Mouse (Mus musculus): ENCODE measurements around the gene Taf1b.

Taf1b gene

GRCm38 (mm10) chr12:24555976-24556375, 57.8 kb downstream of the Taf1b start:
- no peak for DNase-seq

GRCm38 (mm10) chr12:24563395-24563960, 65.3 kb downstream of the Taf1b start:
- no peak for DNase-seq

- no peak for DNase-seq
Measured at GRCm38 (mm10) chr12:24565311-24565710, 67.2 kb downstream of the Taf1b start.

GRCm38 (mm10) chr12:24567606-24568005, 69.4 kb downstream of the Taf1b start:
- no peak for DNase-seq

GRCm38 (mm10) chr12:24571523-24572392, 73.6 kb downstream of the Taf1b start, which contains the start of gene Grhl1:
Grhl1 (plus strand) TSS chr12:24572283.
- DNase-seq: peak; percentile 94

GRCm38 (mm10) chr12:24572421-24573274, 74.5 kb downstream of the Taf1b start:
- no peak for DNase-seq

GRCm38 (mm10) chr12:24573275-24573580, 75.1 kb downstream of the Taf1b start:
- DNase-seq: no peak

GRCm38 (mm10) chr12:24574870-24575269, 76.7 kb downstream of the Taf1b start:
- DNase-seq: no peak

GRCm38 (mm10) chr12:24580452-24580851, 82.3 kb downstream of the Taf1b start:
- no peak for DNase-seq

GRCm38 (mm10) chr12:24580996-24581683, 83.0 kb downstream of the Taf1b start:
- no peak for DNase-seq

GRCm38 (mm10) chr12:24583653-24584052, 85.5 kb downstream of the Taf1b start:
- DNase-seq: no peak

- DNase-seq: peak; percentile 24
Measured at GRCm38 (mm10) chr12:24584835-24585234, 86.7 kb downstream of the Taf1b start.

GRCm38 (mm10) chr12:24586193-24586592, 88.0 kb downstream of the Taf1b start:
- no peak for DNase-seq

- DNase-seq: no peak
Measured at GRCm38 (mm10) chr12:24590371-24590770, 92.2 kb downstream of the Taf1b start.

- no peak for DNase-seq
Measured at GRCm38 (mm10) chr12:24592055-24592454, 93.9 kb downstream of the Taf1b start.

GRCm38 (mm10) chr12:24592956-24593672, 95.0 kb downstream of the Taf1b start:
- DNase-seq: no peak

GRCm38 (mm10) chr12:24597376-24597775, 99.2 kb downstream of the Taf1b start:
- DNase-seq: no peak

GRCm38 (mm10) chr12:24599366-24599895, 101.3 kb downstream of the Taf1b start:
- DNase-seq: no peak

- DNase-seq: no peak
Measured at GRCm38 (mm10) chr12:24600074-24600473, 101.9 kb downstream of the Taf1b start.

- peak; percentile 51 for DNase-seq
Measured at GRCm38 (mm10) chr12:24600806-24601205, 102.6 kb downstream of the Taf1b start.

- DNase-seq: peak; percentile 26
Measured at GRCm38 (mm10) chr12:24603266-24603665, 105.1 kb downstream of the Taf1b start.

GRCm38 (mm10) chr12:24606166-24606565, 108.0 kb downstream of the Taf1b start:
- no peak for DNase-seq

Data from cerebellum, adult 9-11 months (tissue).